Mouse (Mus musculus): ENCODE measurements around the gene Rhobtb1. TPM values are rescaled to one million over a fixed set of nuclear protein-coding genes. Genes with fewer than 3 reads are reported as not detected.

The Rhobtb1 gene
- total RNA-seq, 1 experiment: 2.7 TPM

GRCm38 (mm10) chr10:69213986-69214385, 62.8 kb downstream of the Rhobtb1 start:
- TF ChIP-seq HCFC1 (IDR thresholded peaks at IDR 0.05; ENCODE audit: borderline replicate concordance, insufficient read depth, low read length) (no peak), ZNF384 (IDR thresholded peaks at IDR 0.05; ENCODE audit: low read depth, low read length) (no peak), MAFK (IDR thresholded peaks at IDR 0.05; ENCODE audit: insufficient read depth, low read depth, low read length) (no peak), CHD2 (IDR thresholded peaks at IDR 0.05; ENCODE audit: low read depth, low read length) (no peak), ZC3H11A (IDR thresholded peaks at IDR 0.05; ENCODE audit: borderline replicate concordance, low read depth, low read length) (no peak)
- peak overlapping the region; percentile 56 to 73; a peak in 3 of 4 replicates for H3K4me3 ChIP-seq (ENCODE audit: insufficient read depth in 1 of 2, low read depth in 1 of 2, low read length in 2 of 2, poor library complexity in 1 of 2, severe bottlenecking in 1 of 2)
- no peak for DNase-seq (ENCODE audit: low read depth, low spot score)
- H3K36me3 ChIP-seq (ENCODE audit: control insufficient read depth, insufficient read depth, low read length, poor library complexity, severe bottlenecking): no peaks in the 10 kb centered on the region
- in situ Hi-C loops (cut with MboI; ENCODE audit: low sequenced_read_pairs in 2 of 2, unreplicated experiment in 2 of 2): no loop called here
- H3K4me1 ChIP-seq (ENCODE audit: control insufficient read depth in 2 of 2, insufficient read depth in 2 of 2, low read length in 2 of 2, poor library complexity in 1 of 2): peaks cover 0 to 2% of the 10 kb centered on the region in 2 experiments; a peak in 1 of 4 replicates
- no peak overlapping the region for H3K27ac ChIP-seq (ENCODE audit: insufficient read depth, low read depth, low read length, poor library complexity, severe bottlenecking)
- no peak overlapping the region for H3K9ac ChIP-seq (ENCODE audit: insufficient read depth, low read depth, low read length, poor library complexity, severe bottlenecking)
- no peaks in the 10 kb centered on the region for H3K9me3 ChIP-seq (ENCODE audit: control insufficient read depth, insufficient read depth, low read depth, low read length)

- in situ Hi-C loops (cut with MboI; ENCODE audit: low sequenced_read_pairs in 2 of 2, unreplicated experiment in 2 of 2): no loop called here
- no peak for TF ChIP-seq HCFC1 (IDR thresholded peaks at IDR 0.05; ENCODE audit: borderline replicate concordance, insufficient read depth, low read length)
- TF ChIP-seq CHD2 (IDR thresholded peaks at IDR 0.05; ENCODE audit: low read depth, low read length): no peak
- TF ChIP-seq ZNF384 (IDR thresholded peaks at IDR 0.05; ENCODE audit: low read depth, low read length): no peak
- no peak for TF ChIP-seq MAFK (IDR thresholded peaks at IDR 0.05; ENCODE audit: insufficient read depth, low read depth, low read length)
Observed at GRCm38 (mm10) chr10:69217127-69217690, 66.0 kb downstream of the Rhobtb1 start.

DNA sequence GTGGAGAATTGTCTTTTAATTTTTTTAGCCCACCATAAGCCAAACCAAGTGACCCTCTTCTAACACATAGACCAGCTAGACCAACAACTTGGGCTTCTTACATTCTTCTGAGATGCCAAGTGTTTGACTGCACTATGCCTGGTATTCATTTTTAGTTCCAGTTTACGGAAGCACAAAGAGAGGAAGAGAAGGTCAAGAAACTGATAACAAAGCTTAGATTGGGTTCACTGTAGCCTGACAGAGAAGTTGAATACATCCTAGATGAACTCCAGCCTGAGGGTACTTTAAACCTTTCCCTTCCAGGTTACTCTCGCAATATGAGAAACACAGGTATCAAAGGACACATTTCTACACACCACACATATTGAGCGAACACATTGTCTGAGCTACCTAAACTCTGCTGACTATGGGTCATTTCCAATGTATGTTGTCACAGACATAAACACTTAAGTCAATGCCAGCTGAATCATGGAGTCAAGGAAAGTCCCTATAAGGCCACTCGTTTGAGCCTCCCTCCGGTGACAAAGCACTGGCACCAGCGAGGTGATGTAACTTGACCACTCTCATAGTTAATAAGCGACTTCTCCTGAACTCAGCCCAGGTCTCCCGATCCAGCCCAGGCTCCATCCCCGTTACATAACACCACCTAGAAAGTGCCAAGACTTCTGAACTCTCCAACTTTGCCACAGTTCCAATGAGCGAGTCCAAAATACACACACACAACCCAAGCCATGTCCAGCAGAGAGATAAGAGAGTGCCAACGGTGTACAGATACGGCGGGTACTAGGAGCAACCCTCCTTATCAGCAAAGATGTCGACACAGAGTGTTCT, 67.4 kb downstream of the Rhobtb1 start:
- Histone ChIP-seq H3K9me3 (ENCODE audit: control insufficient read depth, insufficient read depth, low read depth, low read length) (no peaks in the 10 kb centered on the region), H3K4me1 (ENCODE audit: control insufficient read depth in 2 of 2, insufficient read depth in 2 of 2, low read length in 2 of 2, poor library complexity in 1 of 2) (no peaks in the 10 kb centered on the region; a peak in 1 of 4 replicates), H3K9ac (ENCODE audit: insufficient read depth, low read depth, low read length, poor library complexity, severe bottlenecking) (no peak overlapping the region), H3K27ac (ENCODE audit: insufficient read depth, low read depth, low read length, poor library complexity, severe bottlenecking) (no peak overlapping the region), H3K36me3 (ENCODE audit: control insufficient read depth, insufficient read depth, low read length, poor library complexity, severe bottlenecking) (no peaks in the 10 kb centered on the region), H3K4me3 (ENCODE audit: insufficient read depth in 1 of 2, low read depth in 1 of 2, low read length in 2 of 2, poor library complexity in 1 of 2, severe bottlenecking in 1 of 2) (no peak overlapping the region)
- TF ChIP-seq CHD2 (IDR thresholded peaks at IDR 0.05; ENCODE audit: low read depth, low read length): no peak
- TF ChIP-seq MAFK (IDR thresholded peaks at IDR 0.05; ENCODE audit: insufficient read depth, low read depth, low read length): no peak
- TF ChIP-seq HCFC1 (IDR thresholded peaks at IDR 0.05; ENCODE audit: borderline replicate concordance, insufficient read depth, low read length): no peak
- TF ChIP-seq ZNF384 (IDR thresholded peaks at IDR 0.05; ENCODE audit: low read depth, low read length): no peak
- TF ChIP-seq ZC3H11A (IDR thresholded peaks at IDR 0.05; ENCODE audit: borderline replicate concordance, low read depth, low read length): no peak
- no peak for DNase-seq (ENCODE audit: low read depth, low spot score)
- in situ Hi-C loops (cut with MboI; ENCODE audit: low sequenced_read_pairs in 2 of 2, unreplicated experiment in 2 of 2): no loop called here

More at GRCm38 (mm10) chr10:69217127-69217690, 66.0 kb downstream of the Rhobtb1 start:
- no peak for DNase-seq (ENCODE audit: low read depth, low spot score)
- H3K9ac ChIP-seq (ENCODE audit: insufficient read depth, low read depth, low read length, poor library complexity, severe bottlenecking): no peak overlapping the region
- no peaks in the 10 kb centered on the region; a peak in 1 of 4 replicates for H3K4me1 ChIP-seq (ENCODE audit: control insufficient read depth in 2 of 2, insufficient read depth in 2 of 2, low read length in 2 of 2, poor library complexity in 1 of 2)
- no peak overlapping the region for H3K4me3 ChIP-seq (ENCODE audit: insufficient read depth in 1 of 2, low read depth in 1 of 2, low read length in 2 of 2, poor library complexity in 1 of 2, severe bottlenecking in 1 of 2)
- no peaks in the 10 kb centered on the region for H3K36me3 ChIP-seq (ENCODE audit: control insufficient read depth, insufficient read depth, low read length, poor library complexity, severe bottlenecking)
- no peaks in the 10 kb centered on the region for H3K9me3 ChIP-seq (ENCODE audit: control insufficient read depth, insufficient read depth, low read depth, low read length)
- H3K27ac ChIP-seq (ENCODE audit: insufficient read depth, low read depth, low read length, poor library complexity, severe bottlenecking): no peak overlapping the region

- H3K4me3 ChIP-seq (ENCODE audit: insufficient read depth in 1 of 2, low read depth in 1 of 2, low read length in 2 of 2, poor library complexity in 1 of 2, severe bottlenecking in 1 of 2): no peak overlapping the region
- no peak overlapping the region for H3K9ac ChIP-seq (ENCODE audit: insufficient read depth, low read depth, low read length, poor library complexity, severe bottlenecking)
- no peaks in the 10 kb centered on the region for H3K9me3 ChIP-seq (ENCODE audit: control insufficient read depth, insufficient read depth, low read depth, low read length)
- in situ Hi-C loops (cut with MboI; ENCODE audit: low sequenced_read_pairs in 2 of 2, unreplicated experiment in 2 of 2): no loop called here
- no peak overlapping the region for H3K27ac ChIP-seq (ENCODE audit: insufficient read depth, low read depth, low read length, poor library complexity, severe bottlenecking)
- DNase-seq (ENCODE audit: low read depth, low spot score): no peak
- H3K36me3 ChIP-seq (ENCODE audit: control insufficient read depth, insufficient read depth, low read length, poor library complexity, severe bottlenecking): no peaks in the 10 kb centered on the region
- no peak for TF ChIP-seq ZNF384 (IDR thresholded peaks at IDR 0.05; ENCODE audit: low read depth, low read length)
- no peak for TF ChIP-seq CHD2 (IDR thresholded peaks at IDR 0.05; ENCODE audit: low read depth, low read length)
- TF ChIP-seq ZC3H11A (IDR thresholded peaks at IDR 0.05; ENCODE audit: borderline replicate concordance, low read depth, low read length): no peak
- TF ChIP-seq HCFC1 (IDR thresholded peaks at IDR 0.05; ENCODE audit: borderline replicate concordance, insufficient read depth, low read length): no peak
- TF ChIP-seq MAFK (IDR thresholded peaks at IDR 0.05; ENCODE audit: insufficient read depth, low read depth, low read length): no peak
- H3K4me1 ChIP-seq (ENCODE audit: control insufficient read depth in 2 of 2, insufficient read depth in 2 of 2, low read length in 2 of 2, poor library complexity in 1 of 2): no peaks in the 10 kb centered on the region
Observed at GRCm38 (mm10) chr10:69219289-69219626, 68.0 kb downstream of the Rhobtb1 start.

Measured in ES-E14 (cell line).